Mouse (Mus musculus): ENCODE measurements around the gene Pde4dip. TPM values are rescaled to one million over a fixed set of nuclear protein-coding genes. Genes with fewer than 3 reads are reported as not detected.

The Pde4dip gene
- polyA plus RNA-seq, 1 experiment from 2014 or later, result 76.6 TPM

- no peak for ATAC-seq (ENCODE audit: low FRiP score)
- H3K27ac ChIP-seq, result no peak overlapping the region
- H3K4me1 ChIP-seq (replicated peaks; ENCODE audit: control insufficient read depth, insufficient read depth, low read length), result no peaks in the 10 kb centered on the region
- DNase-seq (ENCODE audit: low spot score), result no peak
- no peaks in the 10 kb centered on the region for H3K9me3 ChIP-seq (ENCODE audit: control insufficient read depth, low read length)
- no peak overlapping the region for H3K9ac ChIP-seq
- WGBS, result 57% methylated on average over 3 of the region's 3 CpGs
- no peak overlapping the region for H3K4me3 ChIP-seq (replicated peaks; ENCODE audit: low read length)
- peaks cover 7% of the 10 kb centered on the region for H3K36me3 ChIP-seq (replicated peaks; ENCODE audit: control insufficient read depth, insufficient read depth)
- H3K27me3 ChIP-seq (ENCODE audit: control insufficient read depth, insufficient read depth, low read length), result no peaks in the 10 kb centered on the region
- H3K4me2 ChIP-seq (replicated peaks), result no peak overlapping the region
Measured at GRCm38 (mm10) chr3:97730131-97730530, 158.4 kb downstream of the Pde4dip start.

- no peak for DNase-seq (ENCODE audit: low spot score)
- Histone ChIP-seq H3K9ac (no peak overlapping the region), H3K4me2 (replicated peaks) (no peak overlapping the region), H3K4me3 (replicated peaks; ENCODE audit: low read length) (no peak overlapping the region), H3K36me3 (replicated peaks; ENCODE audit: control insufficient read depth, insufficient read depth) (peaks cover 7% of the 10 kb centered on the region), H3K27me3 (ENCODE audit: control insufficient read depth, insufficient read depth, low read length) (no peaks in the 10 kb centered on the region), H3K27ac (no peak overlapping the region), H3K9me3 (ENCODE audit: control insufficient read depth, low read length) (peaks cover 13% of the 10 kb centered on the region; the same call in 1 of the 2 replicates), H3K4me1 (replicated peaks; ENCODE audit: control insufficient read depth, insufficient read depth, low read length) (no peaks in the 10 kb centered on the region)
- WGBS, result 76% methylated on average over 2 of the region's 2 CpGs
- no peak for ATAC-seq (ENCODE audit: low FRiP score)
Measured at GRCm38 (mm10) chr3:97727801-97728200, 160.7 kb downstream of the Pde4dip start.

GRCm38 (mm10) chr3:97719116-97719515 lies 169.4 kb downstream of the Pde4dip start:
- Histone ChIP-seq H3K4me3 (replicated peaks; ENCODE audit: low read length) (no peak overlapping the region), H3K4me2 (replicated peaks) (no peak overlapping the region), H3K9me3 (ENCODE audit: control insufficient read depth, low read length) (peaks cover 17% of the 10 kb centered on the region; the same call in 1 of the 2 replicates), H3K9ac (no peak overlapping the region), H3K27ac (no peak overlapping the region), H3K27me3 (ENCODE audit: control insufficient read depth, insufficient read depth, low read length) (no peaks in the 10 kb centered on the region), H3K36me3 (replicated peaks; ENCODE audit: control insufficient read depth, insufficient read depth) (peaks cover 32% of the 10 kb centered on the region), H3K4me1 (replicated peaks; ENCODE audit: control insufficient read depth, insufficient read depth, low read length) (no peaks in the 10 kb centered on the region)
- 88% methylated on average over 9 of the region's 9 CpGs for WGBS
- no peak for ATAC-seq (ENCODE audit: low FRiP score)
- DNase-seq (ENCODE audit: low spot score), result no peak

GRCm38 (mm10) chr3:97715922-97716321 lies 172.6 kb downstream of the Pde4dip start:
- no peak overlapping the region for H3K27ac ChIP-seq
- H3K27me3 ChIP-seq (ENCODE audit: control insufficient read depth, insufficient read depth, low read length), result no peaks in the 10 kb centered on the region
- H3K4me1 ChIP-seq (replicated peaks; ENCODE audit: control insufficient read depth, insufficient read depth, low read length), result no peaks in the 10 kb centered on the region
- DNase-seq (ENCODE audit: low spot score), result no peak
- no peak overlapping the region for H3K4me3 ChIP-seq (replicated peaks; ENCODE audit: low read length)
- no peak overlapping the region for H3K4me2 ChIP-seq (replicated peaks)
- H3K36me3 ChIP-seq (replicated peaks; ENCODE audit: control insufficient read depth, insufficient read depth), result peaks cover 38% of the 10 kb centered on the region
- H3K9me3 ChIP-seq (ENCODE audit: control insufficient read depth, low read length), result no peaks in the 10 kb centered on the region
- no peak for ATAC-seq (ENCODE audit: low FRiP score)
- WGBS, result 85% methylated on average over 1 of the region's 1 CpGs
- H3K9ac ChIP-seq, result no peak overlapping the region

GRCm38 (mm10) chr3:97710881-97711280 lies 177.6 kb downstream of the Pde4dip start:
- Histone ChIP-seq H3K4me1 (replicated peaks; ENCODE audit: control insufficient read depth, insufficient read depth, low read length) (no peaks in the 10 kb centered on the region), H3K9ac (no peak overlapping the region), H3K9me3 (ENCODE audit: control insufficient read depth, low read length) (no peaks in the 10 kb centered on the region), H3K27me3 (ENCODE audit: control insufficient read depth, insufficient read depth, low read length) (no peaks in the 10 kb centered on the region), H3K4me2 (replicated peaks) (no peak overlapping the region), H3K27ac (no peak overlapping the region), H3K4me3 (replicated peaks; ENCODE audit: low read length) (no peak overlapping the region), H3K36me3 (replicated peaks; ENCODE audit: control insufficient read depth, insufficient read depth) (peaks cover 36% of the 10 kb centered on the region)
- ATAC-seq (ENCODE audit: low FRiP score), result no peak
- no peak for DNase-seq (ENCODE audit: low spot score)
- 65% methylated on average over 5 of the region's 5 CpGs for WGBS

GRCm38 (mm10) chr3:97710134-97710533 lies 178.4 kb downstream of the Pde4dip start:
- no peaks in the 10 kb centered on the region for H3K9me3 ChIP-seq (ENCODE audit: control insufficient read depth, low read length)
- H3K27me3 ChIP-seq (ENCODE audit: control insufficient read depth, insufficient read depth, low read length), result no peaks in the 10 kb centered on the region
- peaks cover 30% of the 10 kb centered on the region for H3K36me3 ChIP-seq (replicated peaks; ENCODE audit: control insufficient read depth, insufficient read depth)
- DNase-seq (ENCODE audit: low spot score), result no peak
- H3K4me1 ChIP-seq (replicated peaks; ENCODE audit: control insufficient read depth, insufficient read depth, low read length), result no peaks in the 10 kb centered on the region
- 95% methylated on average over 11 of the region's 11 CpGs for WGBS
- no peak overlapping the region for H3K4me3 ChIP-seq (replicated peaks; ENCODE audit: low read length)
- no peak for ATAC-seq (ENCODE audit: low FRiP score)
- no peak overlapping the region for H3K9ac ChIP-seq
- no peak overlapping the region for H3K4me2 ChIP-seq (replicated peaks)
- no peak overlapping the region for H3K27ac ChIP-seq

- Histone ChIP-seq H3K36me3 (replicated peaks; ENCODE audit: control insufficient read depth, insufficient read depth) (peaks cover 33% of the 10 kb centered on the region), H3K9me3 (ENCODE audit: control insufficient read depth, low read length) (no peaks in the 10 kb centered on the region), H3K4me1 (replicated peaks; ENCODE audit: control insufficient read depth, insufficient read depth, low read length) (no peaks in the 10 kb centered on the region), H3K27me3 (ENCODE audit: control insufficient read depth, insufficient read depth, low read length) (no peaks in the 10 kb centered on the region), H3K4me2 (replicated peaks) (no peak overlapping the region), H3K9ac (no peak overlapping the region), H3K27ac (no peak overlapping the region), H3K4me3 (replicated peaks; ENCODE audit: low read length) (no peak overlapping the region)
- DNase-seq (ENCODE audit: low spot score), result no peak
- no peak for ATAC-seq (ENCODE audit: low FRiP score)
- WGBS, result 90% methylated on average over 4 of the region's 4 CpGs
Measured at GRCm38 (mm10) chr3:97706561-97706960, 181.9 kb downstream of the Pde4dip start.

- no peak overlapping the region for H3K4me3 ChIP-seq (replicated peaks; ENCODE audit: low read length)
- no peaks in the 10 kb centered on the region for H3K4me1 ChIP-seq (replicated peaks; ENCODE audit: control insufficient read depth, insufficient read depth, low read length)
- no peaks in the 10 kb centered on the region for H3K27me3 ChIP-seq (ENCODE audit: control insufficient read depth, insufficient read depth, low read length)
- H3K27ac ChIP-seq, result no peak overlapping the region
- DNase-seq (ENCODE audit: low spot score) (no peak), ATAC-seq (ENCODE audit: low FRiP score) (no peak)
- H3K36me3 ChIP-seq (replicated peaks; ENCODE audit: control insufficient read depth, insufficient read depth), result peaks cover 42% of the 10 kb centered on the region
- 86% methylated on average over 3 of the region's 3 CpGs for WGBS
- no peaks in the 10 kb centered on the region for H3K9me3 ChIP-seq (ENCODE audit: control insufficient read depth, low read length)
- H3K9ac ChIP-seq, result no peak overlapping the region
- no peak overlapping the region for H3K4me2 ChIP-seq (replicated peaks)
Measured at GRCm38 (mm10) chr3:97705508-97705907, 183.0 kb downstream of the Pde4dip start.

- ATAC-seq (ENCODE audit: low FRiP score), result no peak
- no peaks in the 10 kb centered on the region for H3K27me3 ChIP-seq (ENCODE audit: control insufficient read depth, insufficient read depth, low read length)
- WGBS, result 96% methylated on average over 11 of the region's 11 CpGs
- H3K4me3 ChIP-seq (replicated peaks; ENCODE audit: low read length), result no peak overlapping the region
- no peaks in the 10 kb centered on the region for H3K4me1 ChIP-seq (replicated peaks; ENCODE audit: control insufficient read depth, insufficient read depth, low read length)
- peaks cover 32% of the 10 kb centered on the region for H3K36me3 ChIP-seq (replicated peaks; ENCODE audit: control insufficient read depth, insufficient read depth)
- no peak for DNase-seq (ENCODE audit: low spot score)
- no peaks in the 10 kb centered on the region for H3K9me3 ChIP-seq (ENCODE audit: control insufficient read depth, low read length)
- H3K27ac ChIP-seq, result no peak overlapping the region
- H3K9ac ChIP-seq, result no peak overlapping the region
- H3K4me2 ChIP-seq (replicated peaks), result no peak overlapping the region
Measured at GRCm38 (mm10) chr3:97702448-97703080, 185.9 kb downstream of the Pde4dip start.

- no peak for DNase-seq (ENCODE audit: low spot score)
- no peak overlapping the region for H3K4me2 ChIP-seq (replicated peaks)
- WGBS, result 77% methylated on average over 3 of the region's 3 CpGs
- no peak overlapping the region for H3K4me3 ChIP-seq (replicated peaks; ENCODE audit: low read length)
- no peak for ATAC-seq (ENCODE audit: low FRiP score)
- peaks cover 40% of the 10 kb centered on the region for H3K36me3 ChIP-seq (replicated peaks; ENCODE audit: control insufficient read depth, insufficient read depth)
- H3K9me3 ChIP-seq (ENCODE audit: control insufficient read depth, low read length), result no peaks in the 10 kb centered on the region
- no peaks in the 10 kb centered on the region for H3K27me3 ChIP-seq (ENCODE audit: control insufficient read depth, insufficient read depth, low read length)
- no peak overlapping the region for H3K9ac ChIP-seq
- H3K4me1 ChIP-seq (replicated peaks; ENCODE audit: control insufficient read depth, insufficient read depth, low read length), result no peaks in the 10 kb centered on the region
- H3K27ac ChIP-seq, result no peak overlapping the region
Measured at GRCm38 (mm10) chr3:97701198-97701597, 187.3 kb downstream of the Pde4dip start.

Measured in hindbrain, embryonic 14.5 days (tissue).